Mouse (Mus musculus): ENCODE measurements at regions not wholly inside any gene's neighbourhood (a gene's known extent, or its start where the extent isn't known, plus 50 kb on each side); places are given as distances from the start of the nearest gene placed in this dataset.

DNA sequence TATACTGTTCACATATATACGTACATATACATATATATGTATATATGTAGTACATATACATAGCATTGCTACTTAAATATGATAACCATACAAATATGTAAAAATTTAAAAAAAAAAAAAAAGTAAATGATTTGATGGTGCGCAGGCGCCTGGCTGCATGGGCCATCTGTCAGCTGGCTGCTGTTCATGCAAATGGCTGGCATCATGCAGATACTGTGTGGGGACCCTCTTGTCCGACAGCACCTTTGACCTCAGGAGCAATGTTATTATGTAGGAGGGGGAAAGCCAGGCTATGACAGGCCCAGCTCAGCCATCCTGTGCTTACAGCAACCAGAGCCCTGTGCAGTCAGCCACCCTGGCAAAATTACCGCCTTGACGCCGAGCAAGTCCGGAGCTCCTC lies 65.1 kb upstream of the Tnrc6c start:
- Histone ChIP-seq H3K4me1 (ENCODE audit: control insufficient read depth in 2 of 2, insufficient read depth in 2 of 2, low read length in 2 of 2, poor library complexity in 1 of 2) (peaks cover 8 to 12% of the 10 kb centered on the region in 2 experiments), H3K36me3 (ENCODE audit: control insufficient read depth, insufficient read depth, low read length, poor library complexity, severe bottlenecking) (peaks cover 4% of the 10 kb centered on the region; the same call in 1 of the 2 replicates), H3K27ac (ENCODE audit: insufficient read depth, low read depth, low read length, poor library complexity, severe bottlenecking) (no peak overlapping the region; the same call in 1 of the 2 replicates), H3K9me3 (ENCODE audit: control insufficient read depth, insufficient read depth, low read depth, low read length) (no peaks in the 10 kb centered on the region), H3K9ac (ENCODE audit: insufficient read depth, low read depth, low read length, poor library complexity, severe bottlenecking) (0 out of 2 replicates have a peak overlapping the region, but pooled peaks have one; percentile 50), H3K4me3 (ENCODE audit: insufficient read depth in 1 of 2, low read depth in 1 of 2, low read length in 2 of 2, poor library complexity in 1 of 2, severe bottlenecking in 1 of 2) (peak overlapping the region; percentile 24 to 46; a peak in 2 of 4 replicates)
- no peak for DNase-seq (ENCODE audit: low read depth, low spot score)
- TF ChIP-seq ZC3H11A (IDR thresholded peaks at IDR 0.05; ENCODE audit: borderline replicate concordance, low read depth, low read length): no peak
- no peak for TF ChIP-seq CHD2 (IDR thresholded peaks at IDR 0.05; ENCODE audit: low read depth, low read length)
- TF ChIP-seq MAFK (IDR thresholded peaks at IDR 0.05; ENCODE audit: insufficient read depth, low read depth, low read length): no peak
- TF ChIP-seq ZNF384 (IDR thresholded peaks at IDR 0.05; ENCODE audit: low read depth, low read length): no peak
- no peak for TF ChIP-seq HCFC1 (IDR thresholded peaks at IDR 0.05; ENCODE audit: borderline replicate concordance, insufficient read depth, low read length)
- in situ Hi-C loops (cut with MboI; ENCODE audit: low sequenced_read_pairs in 2 of 2, unreplicated experiment in 2 of 2): no loop called here

DNA sequence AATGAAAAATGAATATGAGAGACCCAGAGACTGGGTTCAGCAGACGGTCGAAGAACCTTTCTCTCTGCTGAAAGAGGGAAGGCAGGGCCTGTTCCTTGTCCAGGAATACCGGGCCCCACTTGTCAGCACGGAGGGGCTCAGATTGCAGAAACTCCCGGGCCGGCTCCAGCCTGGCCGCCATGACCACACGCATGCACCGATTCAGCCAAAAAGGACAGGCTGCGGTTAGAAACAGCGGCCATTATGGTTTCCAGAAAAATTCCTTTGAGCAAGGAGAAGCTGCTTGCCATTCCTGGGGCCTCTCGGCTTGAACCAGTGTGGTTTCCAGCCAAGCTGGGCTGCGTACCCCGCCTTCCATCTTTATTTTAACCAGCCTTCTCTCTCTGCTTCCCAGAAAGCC lies 64.7 kb upstream of the Tnrc6c start:
- Histone ChIP-seq H3K4me3 (ENCODE audit: insufficient read depth in 1 of 2, low read depth in 1 of 2, low read length in 2 of 2, poor library complexity in 1 of 2, severe bottlenecking in 1 of 2) (peak overlapping the region; percentile 24 to 46; a peak in 2 of 4 replicates), H3K9ac (ENCODE audit: insufficient read depth, low read depth, low read length, poor library complexity, severe bottlenecking) (peak overlapping the region; percentile 50; the same call in 1 of the 2 replicates), H3K27ac (ENCODE audit: insufficient read depth, low read depth, low read length, poor library complexity, severe bottlenecking) (no peak overlapping the region; the same call in 1 of the 2 replicates), H3K36me3 (ENCODE audit: control insufficient read depth, insufficient read depth, low read length, poor library complexity, severe bottlenecking) (peaks cover 4% of the 10 kb centered on the region; the same call in 1 of the 2 replicates), H3K4me1 (ENCODE audit: control insufficient read depth in 2 of 2, insufficient read depth in 2 of 2, low read length in 2 of 2, poor library complexity in 1 of 2) (peaks cover 8 to 12% of the 10 kb centered on the region in 2 experiments), H3K9me3 (ENCODE audit: control insufficient read depth, insufficient read depth, low read depth, low read length) (no peaks in the 10 kb centered on the region)
- DNase-seq (ENCODE audit: low read depth, low spot score): no peak
- in situ Hi-C loops (cut with MboI; ENCODE audit: low sequenced_read_pairs in 2 of 2, unreplicated experiment in 2 of 2): no loop called here
- TF ChIP-seq CHD2 (IDR thresholded peaks at IDR 0.05; ENCODE audit: low read depth, low read length): no peak
- no peak for TF ChIP-seq ZNF384 (IDR thresholded peaks at IDR 0.05; ENCODE audit: low read depth, low read length)
- no peak for TF ChIP-seq ZC3H11A (IDR thresholded peaks at IDR 0.05; ENCODE audit: borderline replicate concordance, low read depth, low read length)
- no peak for TF ChIP-seq HCFC1 (IDR thresholded peaks at IDR 0.05; ENCODE audit: borderline replicate concordance, insufficient read depth, low read length)
- TF ChIP-seq MAFK (IDR thresholded peaks at IDR 0.05; ENCODE audit: insufficient read depth, low read depth, low read length): no peak

DNA sequence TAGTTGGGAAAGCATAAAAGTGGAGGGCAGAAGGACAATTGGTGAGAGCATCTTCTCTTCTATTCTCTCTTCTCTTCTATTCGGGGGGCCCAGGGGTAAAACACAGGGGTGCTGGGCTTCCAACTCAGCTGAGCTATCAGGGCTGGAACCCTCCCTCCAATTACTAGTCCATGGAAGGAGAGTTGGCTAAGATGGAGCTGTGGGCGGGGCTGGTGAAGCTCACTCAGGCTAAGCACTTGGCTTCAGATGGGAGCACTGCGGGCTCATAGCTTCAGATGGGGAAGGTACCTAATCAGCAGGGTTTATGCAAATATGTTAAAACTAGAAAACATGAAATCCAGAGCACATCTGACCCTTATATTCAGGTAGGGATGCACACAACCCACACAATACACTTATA lies 61.5 kb upstream of the Tnrc6c start:
- TF ChIP-seq ZNF384 (IDR thresholded peaks at IDR 0.05; ENCODE audit: low read depth, low read length): no peak
- no peak for TF ChIP-seq CHD2 (IDR thresholded peaks at IDR 0.05; ENCODE audit: low read depth, low read length)
- TF ChIP-seq ZC3H11A (IDR thresholded peaks at IDR 0.05; ENCODE audit: borderline replicate concordance, low read depth, low read length): no peak
- no peak for TF ChIP-seq HCFC1 (IDR thresholded peaks at IDR 0.05; ENCODE audit: borderline replicate concordance, insufficient read depth, low read length)
- TF ChIP-seq MAFK (IDR thresholded peaks at IDR 0.05; ENCODE audit: insufficient read depth, low read depth, low read length): no peak
- Histone ChIP-seq H3K4me3 (ENCODE audit: insufficient read depth in 1 of 2, low read depth in 1 of 2, low read length in 2 of 2, poor library complexity in 1 of 2, severe bottlenecking in 1 of 2) (no peak overlapping the region), H3K27ac (ENCODE audit: insufficient read depth, low read depth, low read length, poor library complexity, severe bottlenecking) (no peak overlapping the region), H3K4me1 (ENCODE audit: control insufficient read depth in 2 of 2, insufficient read depth in 2 of 2, low read length in 2 of 2, poor library complexity in 1 of 2) (peaks cover 9 to 23% of the 10 kb centered on the region in 2 experiments), H3K36me3 (ENCODE audit: control insufficient read depth, insufficient read depth, low read length, poor library complexity, severe bottlenecking) (peaks cover 4% of the 10 kb centered on the region; the same call in 1 of the 2 replicates), H3K9ac (ENCODE audit: insufficient read depth, low read depth, low read length, poor library complexity, severe bottlenecking) (no peak overlapping the region), H3K9me3 (ENCODE audit: control insufficient read depth, insufficient read depth, low read depth, low read length) (no peaks in the 10 kb centered on the region)
- DNase-seq (ENCODE audit: low read depth, low spot score): no peak
- in situ Hi-C loops (cut with MboI; ENCODE audit: low sequenced_read_pairs in 2 of 2, unreplicated experiment in 2 of 2): no loop called here

DNA sequence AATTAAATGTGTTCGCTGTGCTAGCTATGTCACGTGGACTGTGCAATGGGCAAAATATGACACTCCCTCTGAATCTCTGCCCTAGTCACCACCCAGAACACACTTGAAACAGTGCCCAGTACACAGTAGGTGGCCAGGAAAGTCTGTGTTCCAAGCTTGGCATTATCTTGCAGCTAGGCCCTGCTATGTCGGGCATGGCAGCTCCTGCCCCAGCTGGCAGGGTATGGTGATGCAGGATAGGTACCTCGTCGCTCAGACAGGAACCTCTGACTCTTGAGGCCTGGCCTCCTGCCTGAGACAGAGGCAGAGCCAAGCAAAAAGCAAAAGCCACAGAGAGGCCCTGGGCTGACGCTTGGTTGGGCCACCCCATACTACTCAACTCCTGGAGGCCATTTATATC lies 57.9 kb upstream of the Tnrc6c start:
- Histone ChIP-seq H3K9ac (ENCODE audit: insufficient read depth, low read depth, low read length, poor library complexity, severe bottlenecking) (no peak overlapping the region), H3K4me3 (ENCODE audit: insufficient read depth in 1 of 2, low read depth in 1 of 2, low read length in 2 of 2, poor library complexity in 1 of 2, severe bottlenecking in 1 of 2) (no peak overlapping the region), H3K36me3 (ENCODE audit: control insufficient read depth, insufficient read depth, low read length, poor library complexity, severe bottlenecking) (peaks cover 4% of the 10 kb centered on the region; the same call in 1 of the 2 replicates), H3K27ac (ENCODE audit: insufficient read depth, low read depth, low read length, poor library complexity, severe bottlenecking) (no peak overlapping the region), H3K4me1 (ENCODE audit: control insufficient read depth in 2 of 2, insufficient read depth in 2 of 2, low read length in 2 of 2, poor library complexity in 1 of 2) (peaks cover 15 to 45% of the 10 kb centered on the region in 2 experiments), H3K9me3 (ENCODE audit: control insufficient read depth, insufficient read depth, low read depth, low read length) (no peaks in the 10 kb centered on the region)
- in situ Hi-C loops (cut with MboI; ENCODE audit: low sequenced_read_pairs in 2 of 2, unreplicated experiment in 2 of 2): no loop called here
- no peak for DNase-seq (ENCODE audit: low read depth, low spot score)
- TF ChIP-seq CHD2 (IDR thresholded peaks at IDR 0.05; ENCODE audit: low read depth, low read length) (no peak), ZC3H11A (IDR thresholded peaks at IDR 0.05; ENCODE audit: borderline replicate concordance, low read depth, low read length) (no peak), MAFK (IDR thresholded peaks at IDR 0.05; ENCODE audit: insufficient read depth, low read depth, low read length) (no peak), HCFC1 (IDR thresholded peaks at IDR 0.05; ENCODE audit: borderline replicate concordance, insufficient read depth, low read length) (no peak), ZNF384 (IDR thresholded peaks at IDR 0.05; ENCODE audit: low read depth, low read length) (no peak)

All from ES-E14 (cell line).